Mouse (Mus musculus) liver, embryonic 16.5 days (tissue): ENCODE measurements around the gene Bmi1. TPM values are rescaled to one million over a fixed set of nuclear protein-coding genes. Genes with fewer than 3 reads are reported as not detected.

Experiments
- ATAC-seq: fragments of 200-750 bp; cut with Nextera tagmentation; 2 replicates; pipeline ENCODE4 v1.8.0; 2017; ENCODE audit warnings: low read depth, mild to moderate bottlenecking, moderate number of reproducible peaks, moderate library complexity
- H3K27ac ChIP-seq: fragments of 300-500 bp; sonication (generic); 2 replicates; pipeline ENCODE4 v1.5.1; 2014; ENCODE audit warnings: mild to moderate bottlenecking, low read length
- H3K27me3 ChIP-seq: fragments of 300-500 bp; sonication (generic); 2 replicates; pipeline ENCODE4 v1.6.1; 2014; ENCODE audit warnings: low read depth, low read length, mixed read lengths; ENCODE audit not compliant: control insufficient read depth, insufficient read depth
- H3K36me3 ChIP-seq: fragments of 300-500 bp; sonication (generic); 2 replicates; pipeline ENCODE4 v1.6.1; 2014; ENCODE audit warnings: mild to moderate bottlenecking; ENCODE audit not compliant: control insufficient read depth, insufficient read depth
- H3K4me1 ChIP-seq: fragments of 300-500 bp; sonication (generic); 2 replicates; pipeline ENCODE4 v1.6.1; 2014; ENCODE audit warnings: low read depth, low read length, mixed read lengths; ENCODE audit not compliant: control insufficient read depth
- H3K4me2 ChIP-seq: fragments of 300-500 bp; sonication (generic); 2 replicates; pipeline ENCODE4 v1.6.1; 2014; ENCODE audit warnings: low read depth, low read length, mixed read lengths
- H3K4me3 ChIP-seq: fragments of 300-500 bp; sonication (generic); 2 replicates; pipeline ENCODE4 v1.5.1; 2014; ENCODE audit warnings: low read depth, mild to moderate bottlenecking, low read length
- H3K9ac ChIP-seq: fragments of 300-500 bp; sonication (generic); 2 replicates; pipeline ENCODE4 v1.6.1; 2014; ENCODE audit warnings: low read depth, low read length
- H3K9me3 ChIP-seq: fragments of 300-500 bp; sonication (generic); replicated peaks from 2 replicates; pipeline ENCODE4 v1.6.1; 2016; ENCODE audit warnings: low read length; ENCODE audit not compliant: control insufficient read depth
- WGBS: fragments of 180-500 bp; shearing (Covaris S2); extraction: QIAGEN DNeasy Blood & Tissue Kit; methylation state at CpG from one replicate; pipeline ENCODE4 v1.1.7; 2014; ENCODE audit not compliant: insufficient replicate concordance; 5-methylcytosine and 5-hydroxymethylcytosine counted together
- polyA plus RNA-seq: library from polyadenylated mRNA; unstranded; fragments of >200 nt; fragmentation: Nextera tagmentation; extraction: Ambion mirVana; gene quantifications from 2 replicates; pipeline ENCODE4 v1.2.1, GENCODE M21; 2015

Bmi1 gene
- polyA plus RNA-seq, 1 experiment from 2014 or later = 3.4 TPM

- H3K4me2 ChIP-seq = no peak overlapping the region
- H3K36me3 ChIP-seq = no peaks in the 10 kb centered on the region
- H3K4me1 ChIP-seq = no peaks in the 10 kb centered on the region
- no peak for ATAC-seq
- 48% methylated on average over 9 of the region's 9 CpGs for WGBS
- H3K4me3 ChIP-seq = no peak overlapping the region
- no peak overlapping the region for H3K27ac ChIP-seq
- no peak overlapping the region for H3K9ac ChIP-seq
- no peaks in the 10 kb centered on the region for H3K27me3 ChIP-seq
- H3K9me3 ChIP-seq = no peaks in the 10 kb centered on the region
Measured at GRCm38 (mm10) chr2:18731718-18732117, 54.9 kb downstream of the Bmi1 start.

DNA sequence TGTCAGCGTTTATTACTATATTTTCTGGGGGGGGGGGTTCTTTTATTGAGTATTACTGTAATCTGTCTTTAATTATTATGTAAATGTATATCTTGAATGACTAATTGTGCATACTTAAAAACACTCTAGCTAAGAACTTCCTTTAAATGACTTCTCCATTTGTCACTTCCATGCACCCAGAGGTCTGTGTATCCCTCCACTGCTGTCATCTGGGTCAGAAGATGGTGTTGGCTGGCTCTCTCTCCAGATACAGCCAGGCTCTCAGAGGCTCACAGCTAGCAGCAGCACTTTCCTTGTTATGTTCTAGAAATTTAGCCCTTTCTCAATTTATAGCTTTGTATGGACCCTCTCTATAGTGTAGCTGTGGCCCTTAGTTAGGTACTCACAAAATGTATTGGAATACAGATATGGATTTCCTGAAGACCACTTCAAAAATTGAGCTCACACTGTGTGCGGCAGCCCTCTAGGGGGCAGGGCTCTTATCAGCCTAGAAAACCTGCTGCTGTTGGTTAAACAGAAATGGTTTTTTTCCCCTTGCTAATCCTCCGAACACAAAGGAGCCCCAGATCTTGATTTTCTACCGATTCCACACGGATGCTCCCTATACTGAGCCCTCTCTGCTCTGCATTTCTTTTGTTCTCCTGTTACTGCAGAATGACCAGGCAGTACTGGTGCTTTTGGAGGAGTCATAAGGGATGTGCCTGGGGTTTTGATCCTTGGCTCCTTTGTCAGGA lies 57.7 kb downstream of the Bmi1 start:
- Histone ChIP-seq H3K9ac (no peak overlapping the region), H3K4me2 (no peak overlapping the region), H3K9me3 (no peaks in the 10 kb centered on the region), H3K4me3 (no peak overlapping the region), H3K36me3 (no peaks in the 10 kb centered on the region), H3K27me3 (no peaks in the 10 kb centered on the region), H3K4me1 (no peaks in the 10 kb centered on the region), H3K27ac (no peak overlapping the region)
- ATAC-seq = no peak
- 13% methylated on average over 5 of the region's 5 CpGs for WGBS

Other genes starting within 250 kb of the Bmi1 start
- 80.2 and 90.3 TPM in 2 replicates for gene Commd3, start 4.6 kb upstream of the Bmi1 start, polyA plus RNA-seq
- gene Spag6, start 17.0 kb downstream of the Bmi1 start, polyA plus RNA-seq = not detected in 2 replicates